Mouse (Mus musculus) olfactory bulb, adult 2 months (tissue): ENCODE results near the gene Cib2.

Experiments
- CTCF ChIP-seq: fragments of 200-500 bp; IDR thresholded peaks from 2 replicates; pipeline ENCODE4 v1.5.1; 2012; ENCODE audit warnings: low read depth, mild to moderate bottlenecking, low read length, moderate library complexity; ENCODE audit not compliant: insufficient read depth
- POLR2A ChIP-seq: fragments of 200-500 bp; IDR thresholded peaks from 2 replicates; pipeline ENCODE4 v1.6.1; 2012; ENCODE audit warnings: mild to moderate bottlenecking, low read depth, low read length, moderate library complexity; ENCODE audit not compliant: insufficient read depth

GRCm38 (mm10) chr9:54500832-54501452 is 59.1 kb downstream of the Cib2 start:
- TF ChIP-seq CTCF (no peak), POLR2A (no peak)
